Mouse (Mus musculus) lung, postnatal 0 days (tissue): ENCODE measurements at regions not wholly inside any gene's neighbourhood (a gene's known extent, or its start where the extent isn't known, plus 50 kb on each side); places are given as distances from the start of the nearest gene placed in this dataset.

Experiments used
- ATAC-seq: fragments of 200-750 bp; cut with Nextera tagmentation; 2 replicates; pipeline ENCODE4 v1.8.0; 2017; ENCODE audit warnings: moderate library complexity
- DNase-seq: peaks from one replicate; pipeline ENCODE4 v3.0.0-alpha.2; 2016; ENCODE audit warnings: low spot score
- H3K27ac ChIP-seq: fragments of 300-500 bp; sonication (generic); 2 replicates; pipeline ENCODE4 v1.5.1; 2014; ENCODE audit warnings: antibody characterized with exemption, mild to moderate bottlenecking, low read length, mixed read lengths
- H3K27me3 ChIP-seq: fragments of 300-500 bp; sonication (generic); replicated peaks from 2 replicates; pipeline ENCODE4 v1.6.1; 2014; ENCODE audit warnings: low read length, mixed read lengths; ENCODE audit not compliant: insufficient read depth
- H3K36me3 ChIP-seq: fragments of 300-500 bp; sonication (generic); 2 replicates; pipeline ENCODE4 v1.6.1; 2014; ENCODE audit warnings: low read length, mixed read lengths; ENCODE audit not compliant: insufficient read depth
- H3K4me1 ChIP-seq: fragments of 300-500 bp; sonication (generic); 2 replicates; pipeline ENCODE4 v1.6.1; 2014; ENCODE audit warnings: antibody characterized with exemption, low read depth, low read length, mixed read lengths; ENCODE audit not compliant: insufficient read depth
- H3K4me2 ChIP-seq: fragments of 300-500 bp; sonication (generic); replicated peaks from 2 replicates; pipeline ENCODE4 v1.6.1; 2014; ENCODE audit warnings: low read depth, mild to moderate bottlenecking, low read length, moderate library complexity, mixed read lengths
- H3K4me3 ChIP-seq: fragments of 300-500 bp; sonication (generic); 2 replicates; pipeline ENCODE4 v1.5.1; 2014; ENCODE audit warnings: low read depth, low read length
- H3K9ac ChIP-seq: fragments of 300-500 bp; sonication (generic); replicated peaks from 2 replicates; pipeline ENCODE4 v1.6.1; 2014; ENCODE audit warnings: low read depth, mild to moderate bottlenecking
- H3K9me3 ChIP-seq: fragments of 300-500 bp; sonication (generic); 2 replicates; pipeline ENCODE4 v1.6.1; 2016; ENCODE audit warnings: low read length, mixed read lengths
- CTCF ChIP-seq: IDR thresholded peaks from 2 replicates; pipeline ENCODE4 v1.5.1; 2016; ENCODE audit warnings: antibody characterized with exemption, mild to moderate bottlenecking
- EP300 ChIP-seq: IDR thresholded peaks from 2 replicates; pipeline ENCODE4 v1.6.1; 2016; ENCODE audit warnings: antibody characterized with exemption, mild to moderate bottlenecking, control low read depth
- WGBS: fragments of 180-500 bp; shearing (Covaris S2); extraction: QIAGEN DNeasy Blood & Tissue Kit; methylation state at CpG from one replicate; pipeline ENCODE4 v1.1.7; 2014; 5-methylcytosine and 5-hydroxymethylcytosine counted together

GRCm38 (mm10) chr11:18069348-18070031 lies 115.8 kb upstream of the Etaa1 start:
- WGBS = 31% methylated on average over 7 of the region's 7 CpGs
- Histone ChIP-seq H3K27me3 (no peaks in the 10 kb centered on the region), H3K4me1 (no peaks in the 10 kb centered on the region), H3K36me3 (no peaks in the 10 kb centered on the region), H3K9ac (no peak overlapping the region), H3K4me3 (no peak overlapping the region), H3K4me2 (no peak overlapping the region), H3K27ac (no peak overlapping the region), H3K9me3 (no peaks in the 10 kb centered on the region)
- ATAC-seq = no peak
- no peak for DNase-seq
- TF ChIP-seq CTCF = no peak
- TF ChIP-seq EP300 = no peak

- Histone ChIP-seq H3K4me1 (no peaks in the 10 kb centered on the region), H3K27me3 (no peaks in the 10 kb centered on the region), H3K4me3 (no peak overlapping the region), H3K9ac (no peak overlapping the region), H3K9me3 (no peaks in the 10 kb centered on the region), H3K4me2 (no peak overlapping the region), H3K27ac (no peak overlapping the region), H3K36me3 (no peaks in the 10 kb centered on the region)
- ATAC-seq (no peak), DNase-seq (no peak)
- WGBS = 53% methylated on average over 2 of the region's 2 CpGs
- no peak for TF ChIP-seq CTCF
- no peak for TF ChIP-seq EP300
Measured at GRCm38 (mm10) chr11:18068085-18068484, 114.4 kb upstream of the Etaa1 start.

- 28% methylated on average over 3 of the region's 3 CpGs for WGBS
- H3K27me3 ChIP-seq = no peaks in the 10 kb centered on the region
Measured at GRCm38 (mm10) chr11:18067676-18068075, 114.0 kb upstream of the Etaa1 start.

GRCm38 (mm10) chr11:18041589-18041988 lies 87.9 kb upstream of the Etaa1 start:
- no peak overlapping the region for H3K27ac ChIP-seq
- H3K4me1 ChIP-seq = no peaks in the 10 kb centered on the region
- TF ChIP-seq CTCF (no peak), EP300 (no peak)
- no peaks in the 10 kb centered on the region for H3K27me3 ChIP-seq
- H3K4me3 ChIP-seq = no peak overlapping the region
- 79% methylated on average over 1 of the region's 1 CpGs for WGBS
- H3K9ac ChIP-seq = no peak overlapping the region
- H3K4me2 ChIP-seq = no peak overlapping the region
- no peak for DNase-seq
- no peaks in the 10 kb centered on the region for H3K36me3 ChIP-seq
- H3K9me3 ChIP-seq = no peaks in the 10 kb centered on the region
- ATAC-seq = no peak

More at GRCm38 (mm10) chr11:18067676-18068075, 114.0 kb upstream of the Etaa1 start:
- Histone ChIP-seq H3K4me3 (no peak overlapping the region), H3K4me2 (no peak overlapping the region), H3K4me1 (no peaks in the 10 kb centered on the region), H3K36me3 (no peaks in the 10 kb centered on the region), H3K27ac (no peak overlapping the region), H3K9ac (no peak overlapping the region), H3K9me3 (no peaks in the 10 kb centered on the region)
- DNase-seq (peak; percentile 68), ATAC-seq (no peak)
- TF ChIP-seq CTCF (no peak), EP300 (no peak)

GRCm38 (mm10) chr11:18031049-18031448 lies 77.4 kb upstream of the Etaa1 start:
- Histone ChIP-seq H3K9me3 (no peaks in the 10 kb centered on the region), H3K4me2 (no peak overlapping the region), H3K9ac (no peak overlapping the region), H3K4me1 (no peaks in the 10 kb centered on the region), H3K36me3 (no peaks in the 10 kb centered on the region), H3K27me3 (no peaks in the 10 kb centered on the region), H3K4me3 (no peak overlapping the region), H3K27ac (no peak overlapping the region)
- 77% methylated on average over 4 of the region's 4 CpGs for WGBS
- no peak for DNase-seq
- no peak for ATAC-seq
- TF ChIP-seq CTCF (no peak), EP300 (no peak)

GRCm38 (mm10) chr11:18022065-18022464 lies 68.4 kb upstream of the Etaa1 start:
- TF ChIP-seq EP300 (peak; percentile 82), CTCF (no peak)
- H3K4me3 ChIP-seq = no peak overlapping the region
- H3K9me3 ChIP-seq = no peaks in the 10 kb centered on the region
- no peak overlapping the region for H3K4me2 ChIP-seq
- no peak overlapping the region for H3K27ac ChIP-seq
- no peaks in the 10 kb centered on the region for H3K36me3 ChIP-seq
- no peaks in the 10 kb centered on the region for H3K4me1 ChIP-seq
- no peaks in the 10 kb centered on the region for H3K27me3 ChIP-seq
- ATAC-seq = peak; percentile 72
- WGBS = 52% methylated on average over 4 of the region's 4 CpGs
- DNase-seq = peak; percentile 83
- H3K9ac ChIP-seq = no peak overlapping the region

GRCm38 (mm10) chr11:18015239-18015638 lies 61.6 kb upstream of the Etaa1 start:
- H3K4me3 ChIP-seq = no peak overlapping the region
- no peak overlapping the region for H3K27ac ChIP-seq
- no peak overlapping the region for H3K9ac ChIP-seq
- no peaks in the 10 kb centered on the region for H3K9me3 ChIP-seq
- WGBS = 46% methylated on average over 4 of the region's 4 CpGs
- no peak for DNase-seq
- TF ChIP-seq CTCF = no peak
- no peak for TF ChIP-seq EP300
- H3K27me3 ChIP-seq = no peaks in the 10 kb centered on the region
- no peak overlapping the region for H3K4me2 ChIP-seq
- H3K4me1 ChIP-seq = no peaks in the 10 kb centered on the region
- no peaks in the 10 kb centered on the region for H3K36me3 ChIP-seq
- ATAC-seq = no peak
